Mouse (Mus musculus): ENCODE data around the gene Tmem243. TPM values are rescaled to one million over a fixed set of nuclear protein-coding genes. Genes with fewer than 3 reads are reported as not detected.

Tmem243 gene
- polyA plus RNA-seq, 1 experiment = 23.0 TPM

GRCm38 (mm10) chr5:9173295-9173694 lies 72.8 kb downstream of the Tmem243 start:
- no peak overlapping the region for H3K4me3 ChIP-seq (ENCODE audit: low read depth, low read length)

DNA sequence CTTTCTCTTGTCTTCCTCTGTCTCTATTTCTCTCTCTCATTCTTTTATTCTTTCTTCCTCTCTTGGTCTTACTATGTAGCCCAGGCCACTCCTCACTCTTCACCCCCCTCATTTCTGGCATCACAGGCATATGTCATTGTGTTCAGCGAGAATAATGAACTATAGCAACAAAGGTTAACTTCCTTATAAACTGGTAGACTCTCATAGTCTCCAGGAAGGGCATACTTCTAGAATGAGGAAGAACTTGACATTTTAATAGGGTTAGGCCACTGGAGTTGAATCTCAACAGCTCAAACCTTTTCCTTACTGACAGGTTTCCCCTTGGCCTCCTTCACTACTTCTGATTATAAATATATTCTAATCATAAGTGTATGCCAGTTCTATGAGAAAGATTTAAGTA lies 86.0 kb downstream of the Tmem243 start:
- TF ChIP-seq POLR2A (IDR thresholded peaks at IDR 0.05; ENCODE audit: insufficient read depth, low read length) = no peak
- TF ChIP-seq CTCF (IDR thresholded peaks at IDR 0.05; ENCODE audit: low read depth, low read length) = no peak
- TF ChIP-seq EP300 (IDR thresholded peaks at IDR 0.05; ENCODE audit: insufficient read depth, low read depth, low read length) = no peak
- H3K4me3 ChIP-seq (ENCODE audit: low read depth, low read length) = no peak overlapping the region
- H3K27ac ChIP-seq (ENCODE audit: insufficient read depth, low read length) = no peak overlapping the region
- no peaks in the 10 kb centered on the region for H3K36me3 ChIP-seq (ENCODE audit: control insufficient read depth, insufficient read depth, low read length, poor library complexity, severe bottlenecking)
- H3K9ac ChIP-seq (ENCODE audit: low read depth, poor library complexity, severe bottlenecking) = no peak overlapping the region
- no peaks in the 10 kb centered on the region for H3K27me3 ChIP-seq (ENCODE audit: control insufficient read depth, insufficient read depth, low read length, poor library complexity, severe bottlenecking)
- no peaks in the 10 kb centered on the region for H3K9me3 ChIP-seq (replicated peaks; ENCODE audit: control insufficient read depth, insufficient read depth, low read length, poor library complexity, severe bottlenecking)
- H3K4me1 ChIP-seq (ENCODE audit: control insufficient read depth, insufficient read depth, low read length) = no peaks in the 10 kb centered on the region

More at GRCm38 (mm10) chr5:9173295-9173694, 72.8 kb downstream of the Tmem243 start:
- Histone ChIP-seq H3K9ac (ENCODE audit: low read depth, poor library complexity, severe bottlenecking) (no peak overlapping the region), H3K4me1 (ENCODE audit: control insufficient read depth, insufficient read depth, low read length) (no peaks in the 10 kb centered on the region), H3K9me3 (replicated peaks; ENCODE audit: control insufficient read depth, insufficient read depth, low read length, poor library complexity, severe bottlenecking) (no peaks in the 10 kb centered on the region), H3K36me3 (ENCODE audit: control insufficient read depth, insufficient read depth, low read length, poor library complexity, severe bottlenecking) (no peaks in the 10 kb centered on the region), H3K27ac (ENCODE audit: insufficient read depth, low read length) (no peak overlapping the region), H3K27me3 (ENCODE audit: control insufficient read depth, insufficient read depth, low read length, poor library complexity, severe bottlenecking) (no peaks in the 10 kb centered on the region)
- TF ChIP-seq CTCF (IDR thresholded peaks at IDR 0.05; ENCODE audit: low read depth, low read length) = no peak
- TF ChIP-seq EP300 (IDR thresholded peaks at IDR 0.05; ENCODE audit: insufficient read depth, low read depth, low read length) = no peak
- TF ChIP-seq POLR2A (IDR thresholded peaks at IDR 0.05; ENCODE audit: insufficient read depth, low read length) = no peak

Other genes with a start within 250 kb of the Tmem243 start
- 0.41 and 0.42 TPM in 2 replicates for gene Abcb4, start 207.0 kb upstream of the Tmem243 start, polyA plus RNA-seq (2011; ENCODE audit: insufficient read depth, insufficient read length, low read depth, missing spikeins)
- gene Crot, start 103.3 kb upstream of the Tmem243 start, polyA plus RNA-seq (2011; ENCODE audit: insufficient read depth, insufficient read length, low read depth, missing spikeins) = 32.0 and 34.8 TPM in 2 replicates
- gene Dmtf1, start 61.1 kb downstream of the Tmem243 start, polyA plus RNA-seq (2011; ENCODE audit: insufficient read depth, insufficient read length, low read depth, missing spikeins) = 88.9 and 94.3 TPM in 2 replicates
- 4.0 and 4.5 TPM in 2 replicates for gene 9330182L06Rik, start 165.4 kb downstream of the Tmem243 start, polyA plus RNA-seq (2011; ENCODE audit: insufficient read depth, insufficient read length, low read depth, missing spikeins)